Mouse (Mus musculus): ENCODE data around the gene Ccr10. TPM values are rescaled to one million over a fixed set of nuclear protein-coding genes. Genes with fewer than 3 reads are reported as not detected.

Ccr10 gene
- polyA plus RNA-seq, 1 experiment from 2014 or later: not detected

DNA sequence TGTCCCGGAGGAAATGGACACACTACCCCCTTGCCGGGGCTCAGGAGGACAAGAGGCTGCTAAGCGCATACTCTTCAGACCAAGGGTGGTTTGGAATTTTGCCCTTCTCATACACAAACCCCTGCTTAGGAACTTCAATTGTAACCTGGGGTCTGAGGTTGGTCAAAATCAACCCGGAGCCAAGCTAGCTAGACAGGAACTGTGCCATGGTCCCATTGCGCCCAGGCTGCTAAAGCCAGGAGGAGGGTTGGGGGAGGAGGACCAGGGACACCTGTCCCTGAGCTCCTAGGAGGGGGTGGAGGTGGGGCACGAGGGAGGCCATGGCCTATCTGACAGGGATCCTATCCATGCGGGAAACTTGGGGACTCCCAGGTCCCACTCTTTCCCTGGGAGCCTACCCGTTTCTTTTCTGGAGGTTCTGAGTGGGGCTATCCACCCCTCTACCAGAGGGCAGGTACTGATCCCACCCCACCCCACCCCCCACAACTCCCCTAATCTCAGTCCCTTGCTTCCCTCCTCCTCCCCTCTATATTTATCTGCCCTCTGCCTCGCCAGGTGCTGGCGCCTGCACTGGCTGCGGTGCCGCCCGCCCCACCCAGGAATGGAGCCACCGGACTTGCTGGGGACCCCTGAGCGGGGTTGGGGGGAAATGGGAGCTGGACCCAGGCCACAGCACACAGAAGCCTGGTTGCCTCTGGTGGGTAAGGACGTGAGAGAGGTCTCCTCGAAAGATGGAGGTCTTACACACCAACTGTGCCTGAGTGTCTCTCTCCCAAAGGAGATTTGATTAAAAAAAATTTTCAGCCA is 5.7 kb downstream of the Ccr10 start:
- 14% methylated on average over 17 of the region's 17 CpGs for WGBS (ENCODE audit: insufficient replicate concordance)
- H3K4me1 ChIP-seq (replicated peaks): peaks cover 71% of the 10 kb centered on the region
- H3K9me3 ChIP-seq (replicated peaks): no peaks in the 10 kb centered on the region
- H3K27ac ChIP-seq: no peak overlapping the region
- H3K36me3 ChIP-seq: peaks cover 13% of the 10 kb centered on the region; the same call in 1 of the 2 replicates
- ATAC-seq (ENCODE audit: low read depth) (no peak), DNase-seq (no peak)
- H3K4me2 ChIP-seq: peak overlapping the region; percentile 72
- H3K27me3 ChIP-seq: peaks cover 100% of the 10 kb centered on the region
- peak overlapping the region; percentile 52; the same call in 1 of the 2 replicates for H3K9ac ChIP-seq
- H3K4me3 ChIP-seq (replicated peaks): peak overlapping the region; percentile 58

- H3K27ac ChIP-seq: no peak overlapping the region
- H3K4me1 ChIP-seq (replicated peaks): peaks cover 71% of the 10 kb centered on the region
- DNase-seq (no peak), ATAC-seq (ENCODE audit: low read depth) (no peak)
- WGBS (ENCODE audit: insufficient replicate concordance): 30% methylated on average over 18 of the region's 18 CpGs
- peaks cover 100% of the 10 kb centered on the region for H3K27me3 ChIP-seq
- H3K4me3 ChIP-seq (replicated peaks): no peak overlapping the region
- no peak overlapping the region for H3K4me2 ChIP-seq
- peaks cover 13% of the 10 kb centered on the region; the same call in 1 of the 2 replicates for H3K36me3 ChIP-seq
- H3K9ac ChIP-seq: no peak overlapping the region
- H3K9me3 ChIP-seq (replicated peaks): no peaks in the 10 kb centered on the region
Measured at GRCm38 (mm10) chr11:101168301-101168980, 6.8 kb downstream of the Ccr10 start.

- H3K36me3 ChIP-seq: peaks cover 13% of the 10 kb centered on the region; the same call in 1 of the 2 replicates
- no peak overlapping the region for H3K9ac ChIP-seq
- H3K4me2 ChIP-seq: no peak overlapping the region
- 18% methylated on average over 8 of the region's 8 CpGs for WGBS (ENCODE audit: insufficient replicate concordance)
- peaks cover 100% of the 10 kb centered on the region for H3K27me3 ChIP-seq
- no peak overlapping the region for H3K4me3 ChIP-seq (replicated peaks)
- H3K4me1 ChIP-seq (replicated peaks): peaks cover 70% of the 10 kb centered on the region
- H3K9me3 ChIP-seq (replicated peaks): no peaks in the 10 kb centered on the region
- DNase-seq: no peak
- no peak overlapping the region for H3K27ac ChIP-seq
- no peak for ATAC-seq (ENCODE audit: low read depth)
Measured at GRCm38 (mm10) chr11:101167963-101168300, 7.3 kb downstream of the Ccr10 start.

DNA sequence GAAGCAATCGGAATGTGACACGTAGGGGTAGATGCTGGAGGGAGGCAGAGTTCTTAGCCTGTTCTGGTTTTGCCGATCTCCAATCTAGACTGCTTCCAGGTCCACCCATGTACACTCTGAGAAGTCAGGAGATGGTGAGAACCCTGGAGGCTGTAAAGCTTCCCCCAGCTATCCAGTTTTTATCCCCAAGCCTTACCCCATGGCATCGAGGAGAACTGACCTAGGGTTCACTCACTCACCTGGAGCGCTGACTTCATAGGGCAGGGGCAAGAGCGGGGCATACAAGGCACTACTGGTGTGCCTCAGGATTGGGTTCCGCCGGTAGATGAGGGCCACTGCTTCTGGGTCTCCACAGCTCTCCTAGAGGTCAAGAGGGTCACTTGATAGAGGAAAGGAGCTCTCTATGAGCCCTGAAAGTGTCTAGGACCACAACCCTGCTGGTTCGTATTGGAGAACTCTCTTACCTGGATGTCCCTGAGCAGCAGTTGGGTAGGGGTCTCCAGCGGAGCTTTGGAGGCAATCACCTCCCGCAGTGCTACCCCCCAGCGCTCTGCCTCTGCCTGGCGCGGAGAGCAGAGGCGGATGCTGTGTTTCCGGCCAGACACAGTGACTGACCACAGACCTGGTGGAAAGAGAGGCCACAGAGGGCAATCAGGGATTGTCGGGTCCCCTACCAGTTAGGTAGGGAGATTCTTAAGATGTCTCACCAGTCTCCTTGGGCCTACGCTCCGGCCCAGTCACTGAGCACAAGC is 7.9 kb downstream of the Ccr10 start:
- H3K4me1 ChIP-seq (replicated peaks): peaks cover 69% of the 10 kb centered on the region
- ATAC-seq (ENCODE audit: low read depth) (no peak), DNase-seq (no peak)
- WGBS (ENCODE audit: insufficient replicate concordance): 32% methylated on average over 19 of the region's 19 CpGs
- no peaks in the 10 kb centered on the region for H3K9me3 ChIP-seq (replicated peaks)
- H3K4me3 ChIP-seq (replicated peaks): no peak overlapping the region
- no peak overlapping the region for H3K4me2 ChIP-seq
- peaks cover 100% of the 10 kb centered on the region for H3K27me3 ChIP-seq
- H3K27ac ChIP-seq: no peak overlapping the region
- no peak overlapping the region for H3K9ac ChIP-seq
- H3K36me3 ChIP-seq: peaks cover 13% of the 10 kb centered on the region; the same call in 1 of the 2 replicates

DNA sequence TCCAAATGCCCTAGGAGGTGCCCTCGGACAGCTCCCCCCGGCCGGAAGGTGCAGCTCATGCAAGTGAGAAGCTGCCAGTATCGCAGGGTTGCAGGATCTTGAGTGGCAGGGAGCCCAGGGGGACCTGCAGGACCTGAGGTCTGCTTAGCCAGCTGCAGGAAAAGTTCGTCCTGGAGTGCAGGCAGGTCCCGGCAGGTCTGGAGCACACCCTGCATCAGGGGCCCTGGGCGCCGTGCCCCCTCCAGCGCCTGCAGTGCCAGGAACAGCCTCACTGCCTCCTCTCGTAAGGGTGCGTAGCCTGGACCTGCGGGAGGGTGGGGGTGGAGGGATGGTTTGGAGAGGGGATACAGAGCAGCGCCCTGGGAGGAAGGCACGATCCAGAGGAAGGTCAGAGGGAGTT is 8.9 kb downstream of the Ccr10 start:
- H3K4me2 ChIP-seq: no peak overlapping the region
- no peak overlapping the region for H3K27ac ChIP-seq
- H3K27me3 ChIP-seq: peaks cover 100% of the 10 kb centered on the region
- no peaks in the 10 kb centered on the region for H3K9me3 ChIP-seq (replicated peaks)
- WGBS (ENCODE audit: insufficient replicate concordance): 51% methylated on average over 14 of the region's 14 CpGs
- peaks cover 60% of the 10 kb centered on the region for H3K4me1 ChIP-seq (replicated peaks)
- DNase-seq (no peak), ATAC-seq (ENCODE audit: low read depth) (no peak)
- H3K36me3 ChIP-seq: peaks cover 13% of the 10 kb centered on the region; the same call in 1 of the 2 replicates
- H3K4me3 ChIP-seq (replicated peaks): no peak overlapping the region
- no peak overlapping the region for H3K9ac ChIP-seq

GRCm38 (mm10) chr11:101164677-101165580 is 10.3 kb downstream of the Ccr10 start:
- Histone ChIP-seq H3K4me1 (replicated peaks) (peaks cover 48% of the 10 kb centered on the region), H3K4me2 (peak overlapping the region; percentile 49; the same call in 1 of the 2 replicates), H3K9me3 (replicated peaks) (no peaks in the 10 kb centered on the region), H3K27ac (no peak overlapping the region), H3K27me3 (peaks cover 96% of the 10 kb centered on the region), H3K9ac (no peak overlapping the region), H3K4me3 (replicated peaks) (peak overlapping the region; percentile 32), H3K36me3 (peaks cover 13% of the 10 kb centered on the region; the same call in 1 of the 2 replicates)
- ATAC-seq (ENCODE audit: low read depth) (peak; percentile 42; the same call in 1 of the 2 replicates), DNase-seq (no peak)
- 17% methylated on average over 35 of the region's 35 CpGs for WGBS (ENCODE audit: insufficient replicate concordance)

DNA sequence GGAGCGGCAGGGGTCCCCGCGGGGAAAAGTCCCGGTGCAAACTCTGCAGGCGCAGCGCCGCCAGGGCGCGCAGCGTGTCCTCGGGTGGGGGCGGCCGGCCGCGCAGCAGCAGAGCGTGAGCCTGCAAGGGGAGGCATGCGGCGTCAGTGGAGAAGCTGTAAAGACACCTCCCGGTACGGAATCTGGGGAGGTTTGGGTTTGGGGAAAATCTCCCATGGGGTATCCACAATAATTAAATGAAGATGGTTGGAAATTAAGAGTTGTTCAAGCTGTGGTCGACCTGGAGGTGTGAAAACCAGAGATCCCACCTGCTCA is 10.9 kb downstream of the Ccr10 start:
- Histone ChIP-seq H3K4me2 (peak overlapping the region; percentile 49), H3K9ac (no peak overlapping the region), H3K27me3 (peaks cover 94% of the 10 kb centered on the region), H3K4me1 (replicated peaks) (peaks cover 41% of the 10 kb centered on the region), H3K9me3 (replicated peaks) (no peaks in the 10 kb centered on the region), H3K27ac (no peak overlapping the region), H3K4me3 (replicated peaks) (peak overlapping the region; percentile 32), H3K36me3 (peaks cover 13% of the 10 kb centered on the region; the same call in 1 of the 2 replicates)
- ATAC-seq (ENCODE audit: low read depth): no peak
- no peak for DNase-seq
- WGBS (ENCODE audit: insufficient replicate concordance): 25% methylated on average over 21 of the region's 21 CpGs

GRCm38 (mm10) chr11:101163476-101164350 is 11.5 kb downstream of the Ccr10 start:
- H3K9ac ChIP-seq: no peak overlapping the region
- ATAC-seq (ENCODE audit: low read depth) (no peak), DNase-seq (no peak)
- peak overlapping the region; percentile 32 for H3K4me3 ChIP-seq (replicated peaks)
- WGBS (ENCODE audit: insufficient replicate concordance): 28% methylated on average over 49 of the region's 49 CpGs
- H3K27ac ChIP-seq: no peak overlapping the region
- peaks cover 36% of the 10 kb centered on the region for H3K4me1 ChIP-seq (replicated peaks)
- peaks cover 94% of the 10 kb centered on the region for H3K27me3 ChIP-seq
- no peaks in the 10 kb centered on the region for H3K9me3 ChIP-seq (replicated peaks)
- peaks cover 13% of the 10 kb centered on the region; the same call in 1 of the 2 replicates for H3K36me3 ChIP-seq
- H3K4me2 ChIP-seq: peak overlapping the region; percentile 49

- H3K4me3 ChIP-seq (replicated peaks): no peak overlapping the region
- no peaks in the 10 kb centered on the region for H3K9me3 ChIP-seq (replicated peaks)
- WGBS (ENCODE audit: insufficient replicate concordance): 67% methylated on average over 5 of the region's 5 CpGs
- no peak overlapping the region for H3K27ac ChIP-seq
- H3K4me1 ChIP-seq (replicated peaks): peaks cover 28% of the 10 kb centered on the region
- ATAC-seq (ENCODE audit: low read depth) (no peak), DNase-seq (no peak)
- peaks cover 93% of the 10 kb centered on the region for H3K27me3 ChIP-seq
- H3K4me2 ChIP-seq: no peak overlapping the region
- peaks cover 12% of the 10 kb centered on the region; the same call in 1 of the 2 replicates for H3K36me3 ChIP-seq
- no peak overlapping the region for H3K9ac ChIP-seq
Measured at GRCm38 (mm10) chr11:101162772-101163171, 12.5 kb downstream of the Ccr10 start.

GRCm38 (mm10) chr11:101162301-101162700 is 12.9 kb downstream of the Ccr10 start:
- no peak for DNase-seq
- H3K9ac ChIP-seq: no peak overlapping the region

More at GRCm38 (mm10) chr11:101162301-101162700, 12.9 kb downstream of the Ccr10 start:
- 47% methylated on average over 5 of the region's 5 CpGs for WGBS (ENCODE audit: insufficient replicate concordance)
- no peaks in the 10 kb centered on the region for H3K9me3 ChIP-seq (replicated peaks)
- no peak overlapping the region for H3K27ac ChIP-seq
- peaks cover 24% of the 10 kb centered on the region for H3K4me1 ChIP-seq (replicated peaks)
- no peak overlapping the region for H3K4me3 ChIP-seq (replicated peaks)
- H3K36me3 ChIP-seq: peaks cover 7% of the 10 kb centered on the region; the same call in 1 of the 2 replicates
- no peak overlapping the region for H3K4me2 ChIP-seq
- peaks cover 93% of the 10 kb centered on the region for H3K27me3 ChIP-seq
- no peak for ATAC-seq (ENCODE audit: low read depth)
